Mouse (Mus musculus): ENCODE measurements around the gene Prdm1. TPM values are rescaled to one million over a fixed set of nuclear protein-coding genes. Genes with fewer than 3 reads are reported as not detected.

The Prdm1 gene
- polyA plus RNA-seq, 1 experiment from 2014 or later, result 0.93 TPM

GRCm38 (mm10) chr10:44400119-44400518 lies 128.2 kb downstream of the Prdm1 start:
- 0 out of 2 replicates have a peak, but pooled peaks cover 3% of the 10 kb centered on the region for H3K27me3 ChIP-seq
- no peak overlapping the region for H3K9ac ChIP-seq
- no peak overlapping the region for H3K27ac ChIP-seq (replicated peaks)
- 36% methylated on average over 3 of the region's 3 CpGs for WGBS
- ATAC-seq (ENCODE audit: low read depth), result no peak
- H3K4me2 ChIP-seq, result no peak overlapping the region
- H3K4me1 ChIP-seq (replicated peaks), result no peaks in the 10 kb centered on the region
- H3K4me3 ChIP-seq, result no peak overlapping the region
- no peaks in the 10 kb centered on the region for H3K9me3 ChIP-seq
- no peaks in the 10 kb centered on the region for H3K36me3 ChIP-seq

GRCm38 (mm10) chr10:44392855-44393254 lies 135.4 kb downstream of the Prdm1 start:
- H3K27me3 ChIP-seq, result no peaks in the 10 kb centered on the region
- 84% methylated on average over 8 of the region's 8 CpGs for WGBS
- no peaks in the 10 kb centered on the region for H3K9me3 ChIP-seq
- no peaks in the 10 kb centered on the region for H3K36me3 ChIP-seq
- H3K9ac ChIP-seq, result no peak overlapping the region
- no peak for ATAC-seq (ENCODE audit: low read depth)
- H3K4me1 ChIP-seq (replicated peaks), result no peaks in the 10 kb centered on the region
- no peak overlapping the region for H3K4me3 ChIP-seq
- no peak overlapping the region for H3K4me2 ChIP-seq
- no peak overlapping the region for H3K27ac ChIP-seq (replicated peaks)

GRCm38 (mm10) chr10:44391509-44392290 lies 136.6 kb downstream of the Prdm1 start:
- no peaks in the 10 kb centered on the region for H3K36me3 ChIP-seq
- no peaks in the 10 kb centered on the region for H3K27me3 ChIP-seq
- 51% methylated on average over 12 of the region's 12 CpGs for WGBS
- H3K4me2 ChIP-seq, result no peak overlapping the region
- no peak overlapping the region for H3K9ac ChIP-seq
- no peak overlapping the region for H3K27ac ChIP-seq (replicated peaks)
- no peaks in the 10 kb centered on the region for H3K9me3 ChIP-seq
- H3K4me1 ChIP-seq (replicated peaks), result no peaks in the 10 kb centered on the region
- no peak for ATAC-seq (ENCODE audit: low read depth)
- no peak overlapping the region for H3K4me3 ChIP-seq

GRCm38 (mm10) chr10:44390286-44390685 lies 138.0 kb downstream of the Prdm1 start:
- no peaks in the 10 kb centered on the region for H3K9me3 ChIP-seq
- no peaks in the 10 kb centered on the region for H3K4me1 ChIP-seq (replicated peaks)
- no peaks in the 10 kb centered on the region for H3K27me3 ChIP-seq
- WGBS, result 79% methylated on average over 5 of the region's 5 CpGs
- no peak overlapping the region for H3K9ac ChIP-seq
- no peaks in the 10 kb centered on the region for H3K36me3 ChIP-seq
- no peak overlapping the region for H3K4me2 ChIP-seq
- ATAC-seq (ENCODE audit: low read depth), result no peak
- H3K27ac ChIP-seq (replicated peaks), result no peak overlapping the region
- no peak overlapping the region for H3K4me3 ChIP-seq

- Histone ChIP-seq H3K27ac (replicated peaks) (no peak overlapping the region), H3K27me3 (no peaks in the 10 kb centered on the region), H3K4me3 (no peak overlapping the region), H3K9me3 (no peaks in the 10 kb centered on the region), H3K4me2 (no peak overlapping the region), H3K4me1 (replicated peaks) (no peaks in the 10 kb centered on the region), H3K36me3 (no peaks in the 10 kb centered on the region), H3K9ac (no peak overlapping the region)
- 81% methylated on average over 11 of the region's 11 CpGs for WGBS
- ATAC-seq (ENCODE audit: low read depth), result no peak
These were observed 139.5 kb downstream of the Prdm1 start for GRCm38 (mm10) chr10:44388706-44389233.

All from neural tube, embryonic 13.5 days (tissue).